Mouse (Mus musculus) brown adipose tissue, adult 24 weeks (tissue): Measurements from ENCODE around the gene Bbs7. TPM values are rescaled to one million over a fixed set of nuclear protein-coding genes. Genes with fewer than 3 reads are reported as not detected.

Experiments
- H3K27ac ChIP-seq: fragments of 200-500 bp; replicated peaks from 2 replicates; pipeline ENCODE4 v1.5.1; 2012; ENCODE audit warnings: low read depth, mild to moderate bottlenecking, low read length
- H3K4me1 ChIP-seq: fragments of 200-500 bp; 2 replicates; pipeline ENCODE4 v1.6.1; 2012; ENCODE audit warnings: low read length, mixed read lengths; ENCODE audit not compliant: control insufficient read depth, insufficient read depth, insufficient read length
- H3K4me3 ChIP-seq: fragments of 200-500 bp; 2 replicates; pipeline ENCODE4 v1.5.1; 2012; ENCODE audit warnings: low read depth, mild to moderate bottlenecking, low read length, moderate library complexity; ENCODE audit not compliant: insufficient read depth
- polyA plus RNA-seq: library from polyadenylated mRNA; stranded (reverse); fragments of >200 nt; gene quantifications from 2 replicates; pipeline ENCODE4 v1.2.4, GENCODE M21; 2012; ENCODE audit not compliant: missing spikeins, insufficient read depth, insufficient read length

The Bbs7 gene
- polyA plus RNA-seq, 1 experiment, result 3.8 TPM

DNA sequence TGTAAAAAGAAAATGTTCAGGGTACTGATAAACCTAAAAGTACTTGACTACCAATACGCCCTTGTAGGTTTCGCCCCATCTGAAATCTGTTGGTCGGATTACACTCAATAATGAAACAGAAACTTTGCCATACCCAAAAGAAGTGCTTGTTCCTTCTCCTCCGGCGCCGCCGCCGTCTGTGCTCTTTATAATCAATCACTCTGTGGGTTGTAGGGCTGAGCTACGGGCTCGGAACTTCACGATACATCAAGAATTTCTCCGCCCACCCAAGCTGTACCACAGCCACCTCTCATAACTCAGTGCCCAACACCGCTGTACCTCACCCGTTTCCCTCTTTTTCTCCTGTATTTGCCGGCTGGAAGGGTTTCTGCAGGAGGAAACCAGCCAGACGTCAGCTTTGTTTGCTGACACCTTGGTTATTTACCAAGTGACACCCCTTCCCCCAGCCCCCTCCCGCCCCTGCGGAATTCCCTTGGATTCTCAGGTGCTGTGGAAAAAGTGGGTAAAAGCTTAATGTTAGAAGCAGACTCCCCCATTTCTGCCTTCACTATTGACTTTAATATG, 81.2 kb downstream of the Bbs7 start:
- Histone ChIP-seq H3K27ac (no peak overlapping the region), H3K4me1 (peaks cover 7% of the 10 kb centered on the region; the same call in 1 of the 2 replicates), H3K4me3 (peak overlapping the region; percentile 61)

DNA sequence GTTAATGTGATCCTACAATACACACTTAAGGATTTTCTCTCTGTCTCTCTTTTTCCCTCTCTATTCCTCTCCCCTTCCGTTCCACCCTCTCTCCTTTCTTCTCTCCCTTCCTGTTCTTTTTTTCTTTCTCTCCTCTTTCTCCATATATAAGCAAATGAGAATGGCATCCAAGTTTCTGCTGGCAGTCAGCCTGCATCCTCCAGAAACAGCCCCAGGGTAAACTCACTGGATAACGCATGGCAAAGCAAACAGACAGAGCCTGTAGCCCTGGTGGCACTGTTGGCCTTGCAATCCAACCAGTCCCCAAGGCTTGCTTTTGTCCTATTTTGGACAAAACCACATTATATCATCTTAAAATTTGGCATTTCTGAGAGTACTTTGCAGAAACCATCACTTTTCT, 82.0 kb downstream of the Bbs7 start:
- no peak overlapping the region for H3K4me3 ChIP-seq
- H3K4me1 ChIP-seq, result peaks cover 7% of the 10 kb centered on the region; the same call in 1 of the 2 replicates
- H3K27ac ChIP-seq, result no peak overlapping the region

DNA sequence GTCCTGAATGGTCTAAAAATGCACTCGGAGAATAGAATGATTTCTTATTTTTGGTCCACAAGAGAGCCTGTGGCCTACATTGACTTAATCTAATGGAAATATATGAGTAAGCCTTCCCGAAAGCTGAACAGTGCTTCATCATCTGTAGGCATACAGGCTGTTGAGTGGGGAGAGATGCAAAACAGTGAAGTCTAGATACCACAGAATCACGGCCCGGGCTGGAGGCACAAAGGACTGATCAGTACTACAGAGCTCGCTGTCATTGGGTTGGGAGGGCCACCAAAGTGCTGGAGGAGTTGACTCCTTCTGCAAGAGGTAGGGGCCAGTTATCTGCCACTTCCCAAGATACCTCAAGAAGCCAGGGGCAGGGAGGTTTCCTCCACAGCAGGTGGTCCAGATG, 82.5 kb downstream of the Bbs7 start:
- no peak overlapping the region for H3K4me3 ChIP-seq
- no peak overlapping the region for H3K27ac ChIP-seq
- peaks cover 7% of the 10 kb centered on the region; the same call in 1 of the 2 replicates for H3K4me1 ChIP-seq

DNA sequence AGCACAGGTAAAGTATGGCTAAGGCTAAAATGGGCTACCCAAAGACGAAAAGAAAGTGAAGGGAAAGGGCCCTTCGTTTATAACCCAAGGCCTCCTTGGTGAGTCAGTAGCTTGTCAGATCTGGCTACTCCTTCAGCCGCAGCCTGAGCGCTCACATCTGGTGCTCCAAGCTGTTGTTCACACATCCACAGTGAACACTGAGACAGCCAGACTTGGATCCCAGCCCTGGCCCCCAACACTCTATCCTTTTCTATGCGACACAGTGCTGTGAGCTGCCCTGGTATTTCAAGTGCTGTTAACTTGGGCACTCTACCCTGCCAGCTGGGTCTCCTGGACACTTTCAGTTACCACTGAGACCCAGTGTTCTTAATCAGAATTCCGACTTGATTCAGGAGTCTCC, 82.9 kb downstream of the Bbs7 start:
- H3K4me1 ChIP-seq, result peaks cover 7% of the 10 kb centered on the region; the same call in 1 of the 2 replicates
- no peak overlapping the region for H3K4me3 ChIP-seq
- H3K27ac ChIP-seq, result no peak overlapping the region

DNA sequence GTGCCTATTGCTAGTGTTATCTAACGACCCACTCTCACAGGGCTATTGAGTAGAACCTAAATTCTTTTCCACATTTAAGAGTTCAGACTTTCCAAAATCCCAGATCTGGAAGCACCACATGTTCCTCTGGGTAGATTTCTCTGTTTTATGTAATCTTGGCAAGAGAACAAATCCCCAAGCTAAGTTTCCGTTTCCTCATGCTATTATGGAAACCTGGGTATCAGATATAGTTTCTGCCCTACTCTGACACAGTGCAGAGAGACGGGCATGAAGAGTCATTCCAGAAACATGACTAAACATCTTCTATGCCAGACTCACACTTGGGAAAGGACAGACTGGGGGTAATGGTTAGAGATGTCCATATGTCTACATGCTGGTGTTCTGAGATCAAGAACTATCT, 88.8 kb downstream of the Bbs7 start:
- Histone ChIP-seq H3K27ac (no peak overlapping the region), H3K4me3 (no peak overlapping the region), H3K4me1 (peaks cover 2% of the 10 kb centered on the region)

Other genes with a start within 250 kb of the Bbs7 start
- gene Anxa5, start 137.6 kb downstream of the Bbs7 start, polyA plus RNA-seq, result 448 and 597 TPM in 2 replicates
- 2.1 and 3.8 TPM in 2 replicates for gene 1810062G17Rik, start 137.5 kb downstream of the Bbs7 start, polyA plus RNA-seq
- not detected in 2 replicates for gene Gm11549, start 91.7 kb downstream of the Bbs7 start, polyA plus RNA-seq
- gene Exosc9, start 60.9 kb downstream of the Bbs7 start, polyA plus RNA-seq, result 27.0 and 31.0 TPM in 2 replicates
- 0.79 TPM in 1 of 2 replicates, not detected in the other for gene Ccna2, start 41.3 kb downstream of the Bbs7 start, polyA plus RNA-seq
- gene Trpc3, start 76.7 kb upstream of the Bbs7 start, polyA plus RNA-seq, result 0.87 and 2.6 TPM in 2 replicates
- 10.8 and 12.0 TPM in 2 replicates for gene 4932438A13Rik, start 249.6 kb upstream of the Bbs7 start, polyA plus RNA-seq